Mouse (Mus musculus): Measurements from ENCODE around the gene Rapgef4.

Rapgef4 gene

DNA sequence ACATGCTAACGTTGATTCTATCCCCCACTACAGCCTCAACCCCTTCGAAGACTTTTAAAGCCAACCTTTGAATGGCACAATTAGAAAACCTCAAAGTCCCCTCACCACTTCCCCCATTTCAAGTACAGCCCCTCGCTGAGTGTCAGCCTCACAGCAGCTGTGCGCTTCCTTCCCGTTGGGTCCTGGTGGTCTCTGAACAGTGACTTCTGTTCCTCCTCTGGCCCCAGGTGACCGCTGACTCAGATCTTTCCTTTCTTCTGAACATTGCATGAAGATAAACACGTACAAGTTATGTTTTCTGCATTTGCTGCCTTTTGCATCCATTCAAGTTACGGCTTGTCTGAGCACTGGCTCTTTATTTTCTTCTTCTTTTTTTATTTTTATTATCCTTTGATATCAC, 98.1 kb downstream of the Rapgef4 start:
- DNase-seq: no peak

GRCm38 (mm10) chr2:72082846-72083245, 101.8 kb downstream of the Rapgef4 start:
- no peak for DNase-seq

DNA sequence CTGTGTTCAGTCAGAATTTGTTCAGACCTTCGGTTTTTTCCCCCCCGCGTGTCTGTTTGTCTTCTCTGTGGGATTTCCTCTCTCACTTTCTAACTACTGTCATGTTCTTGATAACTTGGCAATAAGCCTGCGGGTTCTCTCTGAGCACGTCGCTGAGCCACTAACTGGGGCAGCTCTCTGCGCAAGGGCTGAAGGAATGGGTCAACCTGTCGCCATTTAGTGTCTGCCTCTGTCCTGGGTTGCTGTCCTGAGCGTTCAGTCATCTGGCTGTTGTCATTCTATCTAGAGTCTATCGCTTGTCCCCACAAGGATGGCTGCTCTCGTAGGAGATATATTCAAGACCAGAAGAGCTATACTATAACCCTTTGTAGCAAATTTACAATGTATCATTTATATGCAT, 107.8 kb downstream of the Rapgef4 start:
- DNase-seq: no peak

- no peak for DNase-seq
These were observed 109.0 kb downstream of the Rapgef4 start for GRCm38 (mm10) chr2:72090061-72090460.

DNA sequence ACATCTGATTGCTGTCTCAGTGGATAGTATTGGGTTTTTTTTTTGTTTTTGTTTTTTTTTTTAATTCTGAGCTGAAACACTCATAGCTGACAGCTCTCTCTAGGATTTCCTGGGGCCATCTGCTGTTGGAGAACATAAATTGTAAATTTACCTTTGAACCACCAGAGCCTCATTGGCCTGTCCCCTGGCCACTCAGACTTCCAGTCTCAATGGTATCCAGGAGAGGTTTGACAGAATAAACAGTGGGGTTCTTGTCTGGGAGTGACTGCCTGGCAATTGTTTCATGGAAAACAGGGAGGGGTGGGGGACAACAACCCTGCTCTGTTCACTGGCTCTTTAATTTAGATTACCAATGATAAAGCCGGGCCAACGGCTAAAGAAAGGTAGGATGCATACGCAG, 111.0 kb downstream of the Rapgef4 start:
- DNase-seq: no peak

- no peak for DNase-seq
These were observed 112.5 kb downstream of the Rapgef4 start for GRCm38 (mm10) chr2:72093402-72094037.

GRCm38 (mm10) chr2:72094038-72094437, 113.0 kb downstream of the Rapgef4 start:
- DNase-seq: no peak

- no peak for DNase-seq
These were observed 113.4 kb downstream of the Rapgef4 start for GRCm38 (mm10) chr2:72094446-72094845.

DNA sequence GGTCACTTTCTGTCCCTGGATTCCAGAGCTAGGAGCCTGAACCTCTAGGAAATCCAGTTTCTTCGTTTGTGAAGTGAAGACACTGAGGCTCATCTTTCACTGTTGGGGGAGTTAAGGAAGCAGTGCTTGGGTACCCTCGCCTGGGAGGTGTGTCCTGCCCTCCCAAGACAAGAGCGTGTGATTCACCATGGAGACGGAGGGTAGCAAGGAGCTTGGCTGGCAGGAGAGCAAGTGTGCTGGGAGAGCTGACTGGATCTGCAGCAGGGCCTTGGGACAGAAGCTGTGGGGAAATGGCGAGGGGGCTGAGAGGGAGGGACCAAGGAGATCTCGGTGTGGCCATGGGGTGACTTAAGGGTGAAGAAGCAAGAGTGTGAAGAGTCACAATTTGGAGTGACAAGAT, 114.0 kb downstream of the Rapgef4 start:
- no peak for DNase-seq

DNA sequence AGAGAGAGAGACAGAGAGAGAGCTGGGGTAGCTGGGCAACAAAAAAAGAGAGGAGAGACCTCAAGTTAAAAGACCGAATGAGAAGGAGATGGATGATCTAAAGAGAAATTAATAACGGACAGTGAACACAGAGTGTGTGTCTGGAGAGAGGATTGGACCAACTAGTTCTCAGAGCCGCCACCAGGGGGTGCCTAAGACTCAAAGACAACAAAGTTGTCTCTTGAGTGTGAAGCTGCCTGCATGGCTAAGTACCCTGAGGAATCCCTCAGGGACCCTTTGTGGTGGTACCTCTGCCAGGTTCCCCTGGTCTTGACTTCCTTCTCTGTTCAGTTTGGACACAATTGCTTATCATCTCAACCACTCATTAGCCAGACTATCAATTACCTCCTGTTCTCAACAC, 115.3 kb downstream of the Rapgef4 start:
- DNase-seq: peak in 1 of 2 experiments; percentile 55

- DNase-seq: no peak
These were observed 117.3 kb downstream of the Rapgef4 start for GRCm38 (mm10) chr2:72098366-72098765.

GRCm38 (mm10) chr2:72104604-72105003, 123.6 kb downstream of the Rapgef4 start:
- DNase-seq: no peak

DNA sequence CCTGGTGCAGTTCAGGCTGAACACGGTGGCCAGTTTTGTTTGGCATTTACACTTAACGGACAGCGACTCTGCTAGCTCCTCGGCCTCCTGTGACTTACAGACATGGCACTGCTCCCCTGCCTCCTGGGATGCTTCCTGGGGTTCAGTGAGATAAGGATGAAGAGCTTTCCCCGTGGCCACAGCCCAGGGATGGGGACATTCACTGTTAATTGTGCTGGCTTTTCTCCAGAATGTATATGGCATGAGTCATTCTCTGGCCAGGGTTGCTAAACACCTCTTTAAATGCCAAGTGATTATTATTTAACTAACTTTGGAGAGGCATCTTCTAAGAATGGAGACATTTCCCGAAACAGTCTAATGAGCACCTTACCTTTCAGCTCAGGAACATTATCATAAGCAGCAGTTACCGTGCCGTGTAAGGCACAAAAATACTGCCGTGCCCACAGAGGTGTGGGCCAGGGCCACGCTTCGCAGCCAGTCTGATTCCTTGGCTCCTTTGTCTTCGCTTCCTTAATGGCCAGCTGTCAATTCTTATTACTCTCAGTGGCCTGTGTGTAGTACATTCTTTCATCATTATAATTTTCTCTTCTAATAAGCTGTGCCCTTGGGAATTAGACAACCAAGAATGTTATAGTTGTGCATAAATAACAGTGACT, 126.6 kb downstream of the Rapgef4 start:
- peak; percentile 44 to 52 for DNase-seq

DNA sequence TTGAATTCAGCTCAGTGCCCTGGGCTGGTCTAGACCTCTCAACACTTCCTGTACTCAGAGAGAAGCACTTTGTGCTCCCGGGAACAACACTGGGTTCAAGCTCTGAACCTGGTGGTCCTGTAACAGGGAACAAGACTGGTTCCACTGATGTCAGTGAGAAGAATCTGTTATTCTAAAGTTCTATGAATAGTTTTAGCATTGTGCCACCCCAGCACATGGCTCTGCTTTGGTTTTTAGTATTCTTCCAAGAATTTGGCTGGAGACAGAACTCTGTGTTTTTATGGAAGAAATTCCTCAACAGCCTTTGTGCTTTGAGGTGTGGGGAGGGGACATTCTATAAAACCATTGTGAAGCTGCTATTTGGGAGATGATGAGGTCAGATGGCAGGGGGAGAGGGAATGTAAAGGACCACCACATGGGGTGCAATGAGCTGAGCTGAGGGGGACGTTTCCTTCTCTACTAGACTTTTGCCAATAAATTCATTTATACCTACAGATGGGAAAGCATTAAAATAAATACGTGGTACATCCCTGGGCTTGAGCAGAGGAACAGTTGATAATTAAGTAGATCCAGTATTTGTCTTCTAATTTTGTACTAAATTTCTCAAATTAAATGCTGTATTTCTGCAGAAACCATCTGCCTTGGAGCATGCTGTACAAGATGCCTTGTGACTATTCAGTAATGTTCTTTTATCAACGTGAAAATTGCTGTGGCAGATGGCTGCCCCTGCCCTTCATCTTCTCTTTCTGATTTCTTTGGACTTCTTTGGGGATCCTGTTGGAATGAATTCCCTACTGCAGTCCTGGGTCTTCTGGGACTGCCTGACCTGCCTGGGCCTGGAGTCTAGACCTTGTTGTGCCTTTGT, 127.6 kb downstream of the Rapgef4 start:
- no peak for DNase-seq

DNA sequence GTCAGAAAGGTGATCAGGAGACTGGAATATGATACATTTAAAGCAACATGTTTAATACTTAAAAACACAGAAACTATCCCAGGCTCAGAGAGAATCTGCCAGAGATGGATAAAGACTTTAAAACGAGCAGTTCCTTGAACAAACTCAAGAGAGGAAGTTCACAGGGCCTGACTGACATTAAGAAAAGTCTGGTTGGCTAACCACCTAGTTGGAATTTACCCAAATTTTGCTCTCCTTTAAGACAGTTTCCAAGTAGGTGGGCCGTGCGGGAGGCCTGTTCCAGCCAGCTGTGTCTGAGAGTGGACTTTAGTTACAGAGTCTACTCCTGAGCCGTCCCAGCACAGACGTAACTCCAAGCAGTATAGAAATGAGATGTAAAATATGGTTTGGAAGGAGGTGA, 129.4 kb downstream of the Rapgef4 start:
- DNase-seq: no peak

DNA sequence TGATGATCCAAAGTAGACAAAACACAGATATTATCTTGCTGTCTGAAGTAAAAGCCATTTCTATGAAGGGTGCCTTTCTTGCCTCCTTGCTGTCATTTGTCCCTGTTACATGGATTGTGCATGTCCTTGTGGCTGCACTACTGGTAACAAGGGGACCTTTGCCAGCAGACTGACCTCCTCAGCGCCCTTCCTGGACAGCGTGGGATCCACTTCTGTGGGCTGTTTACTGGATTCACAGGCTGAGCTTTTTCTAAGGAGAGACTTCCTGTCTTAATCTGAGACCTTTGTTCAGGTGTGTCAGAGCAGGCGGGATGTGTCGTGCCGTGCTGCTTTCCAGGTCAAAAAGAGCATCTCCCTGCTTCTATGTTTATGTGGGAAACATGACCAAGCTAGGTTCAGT, 132.7 kb downstream of the Rapgef4 start:
- DNase-seq: no peak

- DNase-seq: no peak
These were observed 133.1 kb downstream of the Rapgef4 start for GRCm38 (mm10) chr2:72114148-72114559.

DNA sequence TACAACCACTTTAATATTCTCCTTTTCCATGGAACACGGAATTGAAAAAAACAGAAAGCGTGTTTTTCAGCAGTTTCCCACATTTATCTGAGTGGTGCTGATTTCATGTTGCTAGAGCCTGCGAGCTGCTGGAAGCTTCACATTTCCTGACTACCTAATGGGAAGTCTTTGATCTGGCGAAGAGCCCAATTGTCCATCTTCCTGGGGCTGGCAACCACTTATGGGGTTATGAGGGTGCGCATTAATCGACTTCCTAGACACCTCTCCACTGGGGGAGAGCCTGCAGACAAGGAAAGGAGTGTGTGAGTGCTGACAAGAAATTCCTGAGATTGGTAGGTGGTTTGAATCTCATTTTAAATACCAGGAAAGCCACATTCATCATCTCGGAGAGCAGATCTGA, 135.1 kb downstream of the Rapgef4 start:
- DNase-seq: peak; percentile 35 to 57

DNA sequence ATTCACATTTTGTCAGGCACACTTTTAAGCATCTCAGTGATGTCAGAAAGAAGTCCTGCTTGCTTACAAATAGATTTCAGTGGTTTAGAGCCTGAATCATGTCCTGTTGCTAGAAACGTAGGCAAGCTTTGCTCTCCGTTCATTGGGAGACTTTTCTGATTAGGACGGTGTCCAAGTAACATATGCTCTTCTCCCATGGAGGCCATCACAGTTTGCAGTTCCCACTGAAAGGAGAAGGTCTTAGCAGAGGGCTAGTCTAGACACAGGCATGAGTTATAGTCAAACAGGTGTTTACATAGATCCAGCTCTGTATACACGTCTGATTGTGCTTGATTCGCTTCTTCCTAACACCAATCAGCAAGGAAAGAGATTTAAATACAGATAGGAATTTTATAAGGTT, 135.7 kb downstream of the Rapgef4 start:
- DNase-seq: peak; percentile 31 to 60

GRCm38 (mm10) chr2:72117138-72118011, 136.3 kb downstream of the Rapgef4 start:
- peak in 1 of 2 experiments; percentile 41 for DNase-seq

- DNase-seq: no peak
These were observed 139.2 kb downstream of the Rapgef4 start for GRCm38 (mm10) chr2:72120211-72120610.

DNA sequence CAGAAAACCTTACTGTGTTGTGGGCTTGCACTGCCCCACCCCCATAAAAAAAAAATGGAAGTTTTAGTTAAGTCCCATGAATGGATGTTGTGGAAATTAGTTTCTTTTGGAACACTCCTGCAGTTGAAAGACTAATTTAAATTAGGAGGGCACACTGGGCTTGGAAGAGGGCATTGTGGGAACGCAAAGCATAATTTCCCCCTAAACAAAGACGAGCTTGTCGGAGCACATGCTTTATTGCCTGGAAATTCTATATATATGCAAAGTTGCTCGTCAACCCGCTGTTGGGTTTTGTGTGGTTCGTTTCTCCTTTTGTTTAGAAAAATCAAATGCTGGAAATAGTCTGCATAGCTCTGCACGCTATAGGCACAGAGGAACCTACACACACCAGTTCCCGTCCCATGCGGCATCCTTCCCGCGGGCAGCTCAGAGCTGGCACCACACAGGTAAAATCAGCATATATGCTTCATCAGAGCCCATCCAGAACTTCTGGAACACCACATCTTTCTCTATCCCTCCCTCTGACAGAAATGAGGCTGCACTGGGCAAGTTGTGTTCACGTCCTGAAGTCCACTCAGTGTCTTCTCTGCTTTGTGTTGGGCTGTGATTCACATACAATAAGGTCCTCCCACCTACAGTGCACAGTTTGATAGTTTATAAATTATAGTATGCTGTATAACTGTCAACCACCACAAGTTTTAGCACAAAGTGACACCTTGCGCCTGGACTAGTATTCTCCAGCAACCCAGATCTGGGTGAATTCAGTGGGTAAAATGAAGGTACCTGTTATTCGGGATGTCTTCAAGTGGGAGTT, 141.6 kb downstream of the Rapgef4 start:
- no peak for DNase-seq

All from cerebellum, postnatal 25 days (tissue).